Mouse (Mus musculus) liver (tissue): ENCODE measurements around the gene Ppat.

Source experiments
- DNase-seq: peaks from one replicate; pipeline ENCODE4 v3.0.0-alpha.2; 2020; ENCODE audit warnings: mixed read lengths

Gene Ppat

GRCm38 (mm10) chr5:76869553-76869952, 81.8 kb downstream of the Ppat start:
- no peak for DNase-seq

DNA sequence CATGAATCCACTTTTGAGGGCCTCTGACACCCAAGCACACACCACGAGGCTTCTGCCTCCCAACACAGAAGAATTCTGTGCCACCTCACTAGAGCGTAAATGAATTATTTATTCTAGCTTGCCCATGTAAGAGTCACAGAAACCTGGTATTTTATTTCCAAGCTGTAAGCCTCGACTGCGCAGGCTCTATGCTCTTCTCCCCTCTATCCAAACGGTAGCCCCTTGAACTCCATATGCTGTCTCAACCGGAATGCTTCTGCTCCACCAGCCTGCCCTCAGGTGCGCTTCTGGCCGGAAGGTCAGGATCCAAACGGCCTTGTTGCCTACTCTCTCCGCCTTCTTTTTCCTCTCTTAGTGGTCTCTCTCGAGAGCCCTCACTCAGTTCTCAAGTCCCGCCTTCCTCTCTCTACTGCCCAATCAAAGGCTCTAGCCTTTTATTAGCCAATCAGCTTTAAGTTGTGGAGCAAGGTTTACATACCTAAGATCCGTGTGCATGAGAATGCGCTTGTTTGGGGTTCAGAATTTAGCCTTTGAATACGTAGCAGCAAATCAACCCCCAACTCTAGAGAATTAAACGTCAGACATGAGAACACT, 82.6 kb downstream of the Ppat start:
- DNase-seq, result peak; percentile 34

- DNase-seq, result no peak
These were observed 84.6 kb downstream of the Ppat start for GRCm38 (mm10) chr5:76866819-76867218.
